Mouse (Mus musculus) megakaryocyte progenitor cell, adult 5-6 weeks (primary cell): Measurements from ENCODE around the gene Klf13. TPM values are rescaled to one million over a fixed set of nuclear protein-coding genes. Genes with fewer than 3 reads are reported as not detected.

Experiments used
- total RNA-seq, 2 experiments: library from RNA; stranded (forward) in 1 of 2; stranded (reverse) in 1 of 2; fragments of 157-497, 149-512 nt in 1 of 2; fragments of 200-1000 nt in 1 of 2; gene quantifications; 2 replicates each; pipeline versions ENCODE4 v1.2.3 to v1.2.4; 2015 to 2017

The Klf13 gene
- total RNA-seq, 2 experiments from 2014 or later, result 24.3 to 37.6 TPM

Other genes starting within 250 kb of the Klf13 start
- gene E030018B13Rik, start 22.1 kb downstream of the Klf13 start, total RNA-seq (2015), result not detected in 2 replicates
- gene E030018B13Rik, start 22.1 kb downstream of the Klf13 start, total RNA-seq (2017), result not detected in 2 replicates
- gene Trpm1, start 214.9 kb upstream of the Klf13 start, total RNA-seq (2015), result not detected in 2 replicates
- gene Trpm1, start 214.9 kb upstream of the Klf13 start, total RNA-seq (2017), result not detected in 2 replicates